Mouse (Mus musculus): ENCODE data around the gene Gadd45g.

The Gadd45g gene

DNA sequence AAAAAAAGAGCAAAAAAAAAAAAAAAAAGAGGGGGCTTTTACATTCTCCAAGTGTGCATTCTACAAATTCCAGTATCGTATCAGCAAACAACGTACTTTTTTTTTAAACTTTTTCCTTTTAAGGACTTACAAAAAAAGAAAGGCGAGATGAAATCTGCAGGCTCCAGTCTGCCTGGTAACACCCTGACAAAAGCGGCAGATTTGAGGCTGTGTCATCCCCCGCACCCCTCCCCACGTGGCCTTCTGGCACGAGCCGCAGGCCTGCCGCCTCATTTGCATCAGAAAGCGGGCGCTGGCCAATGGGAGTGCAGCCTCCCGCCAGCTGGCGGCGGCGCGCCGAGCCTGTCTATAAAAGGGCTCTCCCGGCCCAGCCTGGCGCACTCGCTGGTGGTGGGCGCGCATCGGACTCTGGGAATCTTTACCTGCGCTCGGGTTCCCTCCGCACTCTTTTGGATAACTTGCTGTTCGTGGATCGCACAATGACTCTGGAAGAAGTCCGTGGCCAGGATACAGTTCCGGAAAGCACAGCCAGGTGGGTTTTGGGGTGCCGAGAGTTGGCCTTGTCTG, at the start of gene Gadd45g:
Gene Gadd45g (plus strand): TSS at position 378 of the 567 bp plus-strand sequence.
- DNase-seq (ENCODE audit: low read depth in 1 of 2, low spot score in 2 of 2), result peak; percentile 71 to 84

DNA sequence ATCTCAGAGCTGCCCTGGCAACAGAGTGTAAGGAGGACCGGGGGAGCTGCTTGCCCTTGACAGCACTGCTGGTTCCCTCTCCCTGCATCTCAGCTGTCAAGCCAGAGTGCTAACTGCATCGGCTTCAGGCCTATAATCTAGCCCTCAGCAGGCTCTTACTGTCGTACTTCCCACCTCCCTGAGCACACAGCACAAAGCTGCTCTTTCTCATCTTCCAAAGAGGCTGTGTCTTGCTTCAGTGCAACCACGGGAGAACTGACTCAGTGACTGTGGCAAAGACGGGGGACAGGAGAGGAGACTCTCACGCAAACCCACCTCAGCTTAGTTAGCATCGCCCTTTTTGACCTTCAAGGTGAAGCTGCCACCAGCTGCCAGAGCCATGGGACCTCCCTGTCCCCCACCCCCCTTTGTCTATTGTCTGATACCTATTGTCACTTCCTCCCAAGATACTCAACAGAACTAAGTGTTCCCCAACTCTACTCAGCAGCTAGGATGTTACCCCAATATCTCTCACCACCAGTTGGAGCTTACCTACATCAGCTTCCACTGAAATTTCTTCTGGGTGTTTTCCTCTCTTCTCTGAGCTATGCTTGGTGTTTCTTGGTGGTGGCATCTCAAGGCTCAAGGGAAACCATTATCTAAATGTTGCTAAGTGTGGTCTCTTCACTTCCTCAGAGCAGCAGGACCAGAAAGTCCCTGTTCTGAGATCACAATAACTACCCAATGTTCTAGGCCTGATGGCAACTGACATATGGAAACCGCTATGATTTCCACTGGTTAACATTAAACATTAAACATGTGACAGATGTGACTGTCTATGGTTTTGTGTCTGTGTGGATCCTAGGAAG, 48.4 kb upstream of the Gadd45g start:
- no peak for DNase-seq (ENCODE audit: low read depth in 1 of 2, low spot score in 2 of 2)

DNA sequence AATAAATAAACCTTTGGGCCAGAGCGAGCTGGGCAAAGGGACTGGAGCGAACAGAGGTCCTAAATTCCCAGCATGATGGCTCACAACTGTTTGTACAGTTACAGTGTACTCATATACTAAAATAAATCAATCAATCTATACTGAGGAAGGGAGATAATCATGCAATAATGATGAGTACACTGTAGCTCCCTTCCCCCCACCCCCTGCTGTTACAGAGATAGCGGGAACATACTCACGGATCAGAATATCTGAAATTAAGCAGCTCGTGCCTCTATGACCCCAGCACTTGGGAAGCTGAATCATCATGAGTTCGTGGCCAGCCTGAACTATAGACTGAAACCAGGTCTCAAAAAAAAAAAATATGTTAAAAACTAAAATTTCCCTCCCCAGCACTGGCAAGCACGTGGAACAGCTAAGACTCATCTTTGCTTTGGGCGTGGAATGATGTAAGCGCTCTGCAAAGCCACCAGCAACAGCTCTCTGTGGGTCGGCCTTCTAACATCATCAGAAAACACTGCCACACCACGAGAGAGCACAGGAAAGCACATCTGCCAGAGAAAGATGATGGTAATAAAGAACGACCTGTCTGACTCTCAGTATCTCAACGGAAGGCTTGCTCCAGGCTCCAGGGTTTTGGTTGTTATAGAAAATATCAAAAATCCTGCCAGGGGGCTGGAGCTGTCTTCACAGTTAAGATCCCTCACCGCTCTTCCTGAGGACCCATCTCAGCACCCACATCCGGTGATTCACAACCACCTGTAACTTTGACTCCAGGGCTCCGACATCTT, 46.5 kb upstream of the Gadd45g start:
- DNase-seq (ENCODE audit: low read depth in 1 of 2, low spot score in 2 of 2), result no peak

DNA sequence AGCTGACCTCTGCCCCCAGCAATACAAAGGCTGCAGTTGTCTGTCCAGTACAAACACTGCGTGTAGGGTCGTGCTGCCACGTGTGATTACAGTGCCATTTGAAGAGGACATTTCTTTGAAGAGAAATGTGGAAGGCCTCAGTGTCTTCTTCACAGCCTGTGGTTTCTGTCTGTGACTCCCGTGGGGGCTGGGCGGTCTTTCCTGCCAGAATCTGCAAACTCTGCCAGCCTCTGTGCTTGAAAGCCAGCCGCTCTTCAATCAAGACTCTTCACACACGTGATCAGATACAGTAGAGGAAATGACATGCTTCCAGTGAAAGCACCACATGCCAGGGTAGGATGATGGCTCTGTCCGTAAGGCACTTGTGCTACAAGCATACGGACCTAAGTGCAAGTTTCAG, 45.6 kb upstream of the Gadd45g start:
- no peak for DNase-seq (ENCODE audit: low read depth in 1 of 2, low spot score in 2 of 2)

DNA sequence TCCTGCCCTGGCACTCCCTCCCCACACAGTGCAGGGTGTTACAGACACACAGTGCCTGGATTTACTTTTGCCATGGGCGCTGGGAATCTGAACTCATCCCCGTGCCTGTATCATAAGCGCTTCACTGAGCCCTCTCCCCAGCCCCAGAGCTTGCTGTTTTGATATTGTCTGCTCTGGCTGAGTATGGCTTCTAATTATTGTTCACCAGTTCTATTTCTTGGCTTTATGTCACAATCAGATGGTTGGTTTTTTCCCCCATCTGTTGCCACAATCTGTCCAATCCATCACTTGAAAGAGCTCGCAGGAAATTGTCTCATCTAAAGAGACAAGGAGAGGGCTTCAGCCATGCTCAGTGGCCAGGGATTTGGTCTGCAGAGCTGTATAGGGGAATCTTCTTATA, 40.8 kb upstream of the Gadd45g start:
- no peak for DNase-seq (ENCODE audit: low read depth in 1 of 2, low spot score in 2 of 2)

DNA sequence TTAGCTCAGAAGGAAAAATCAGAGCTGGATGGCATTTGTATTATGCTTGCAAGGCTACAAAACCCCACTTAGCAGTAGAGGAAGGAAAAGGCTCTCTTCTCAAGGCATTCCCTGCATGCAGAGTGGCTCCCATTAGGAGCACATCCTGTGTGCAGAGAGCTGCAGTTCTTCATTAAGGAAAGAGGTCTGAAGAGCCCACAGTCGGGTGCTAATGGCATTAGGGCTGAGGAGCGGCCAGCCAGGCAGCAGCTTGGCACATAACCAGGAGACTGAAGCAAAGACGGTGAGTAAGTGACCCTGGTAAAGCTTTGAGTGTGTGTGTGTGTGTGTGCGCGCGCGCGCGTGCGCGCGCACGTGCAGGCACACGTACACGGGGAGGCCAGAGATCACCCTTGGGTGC, 40.3 kb upstream of the Gadd45g start:
- DNase-seq (ENCODE audit: low read depth in 1 of 2, low spot score in 2 of 2), result no peak

GRCm38 (mm10) chr13:51808141-51808540, 38.3 kb upstream of the Gadd45g start:
- DNase-seq (ENCODE audit: low read depth in 1 of 2, low spot score in 2 of 2), result no peak

- no peak for DNase-seq (ENCODE audit: low read depth in 1 of 2, low spot score in 2 of 2)
Measured at GRCm38 (mm10) chr13:51813621-51814615, 32.6 kb upstream of the Gadd45g start.

- DNase-seq (ENCODE audit: low read depth in 1 of 2, low spot score in 2 of 2), result no peak
Measured at GRCm38 (mm10) chr13:51814646-51815045, 31.8 kb upstream of the Gadd45g start.

DNA sequence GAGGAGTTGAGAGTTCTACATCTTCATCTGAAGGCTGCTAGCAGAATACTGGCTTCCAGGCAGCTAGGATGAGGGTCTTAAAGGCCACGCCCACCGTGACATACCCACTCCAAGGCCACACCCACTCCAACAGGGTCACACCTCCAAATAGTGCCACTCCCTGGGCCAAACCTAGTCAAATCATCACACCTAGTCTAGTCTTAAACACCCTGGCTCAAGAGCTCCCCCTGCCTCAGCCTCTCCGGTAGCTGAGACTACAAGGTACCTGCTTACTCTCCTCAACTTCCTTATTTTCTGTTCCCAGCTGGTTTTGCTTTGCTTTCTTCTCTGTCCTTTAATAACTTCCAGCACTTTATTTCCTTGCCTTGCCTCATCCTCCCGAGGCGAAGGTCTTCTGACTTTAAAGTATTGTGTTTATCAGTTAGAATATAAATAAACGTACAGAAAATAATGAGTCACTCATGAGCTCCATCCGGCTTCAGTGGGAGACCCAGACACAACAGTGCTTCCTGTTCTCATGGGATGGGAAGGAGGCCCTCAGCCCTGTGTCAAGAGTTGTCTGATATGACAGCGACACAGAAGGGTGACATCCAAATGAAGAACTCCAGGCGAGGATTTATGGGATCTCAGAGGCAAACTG, 30.5 kb upstream of the Gadd45g start:
- DNase-seq (ENCODE audit: low read depth in 1 of 2, low spot score in 2 of 2), result no peak

GRCm38 (mm10) chr13:51816559-51817041, 29.9 kb upstream of the Gadd45g start:
- DNase-seq (ENCODE audit: low read depth in 1 of 2, low spot score in 2 of 2), result no peak

GRCm38 (mm10) chr13:51818170-51818943, 28.1 kb upstream of the Gadd45g start:
- DNase-seq (ENCODE audit: low read depth in 1 of 2, low spot score in 2 of 2), result no peak

GRCm38 (mm10) chr13:51818944-51819326, 27.5 kb upstream of the Gadd45g start:
- no peak for DNase-seq (ENCODE audit: low read depth in 1 of 2, low spot score in 2 of 2)

- DNase-seq (ENCODE audit: low read depth in 1 of 2, low spot score in 2 of 2), result no peak
Measured at GRCm38 (mm10) chr13:51819351-51819750, 27.1 kb upstream of the Gadd45g start.

GRCm38 (mm10) chr13:51821988-51822387, 24.5 kb upstream of the Gadd45g start:
- no peak for DNase-seq (ENCODE audit: low read depth in 1 of 2, low spot score in 2 of 2)

DNA sequence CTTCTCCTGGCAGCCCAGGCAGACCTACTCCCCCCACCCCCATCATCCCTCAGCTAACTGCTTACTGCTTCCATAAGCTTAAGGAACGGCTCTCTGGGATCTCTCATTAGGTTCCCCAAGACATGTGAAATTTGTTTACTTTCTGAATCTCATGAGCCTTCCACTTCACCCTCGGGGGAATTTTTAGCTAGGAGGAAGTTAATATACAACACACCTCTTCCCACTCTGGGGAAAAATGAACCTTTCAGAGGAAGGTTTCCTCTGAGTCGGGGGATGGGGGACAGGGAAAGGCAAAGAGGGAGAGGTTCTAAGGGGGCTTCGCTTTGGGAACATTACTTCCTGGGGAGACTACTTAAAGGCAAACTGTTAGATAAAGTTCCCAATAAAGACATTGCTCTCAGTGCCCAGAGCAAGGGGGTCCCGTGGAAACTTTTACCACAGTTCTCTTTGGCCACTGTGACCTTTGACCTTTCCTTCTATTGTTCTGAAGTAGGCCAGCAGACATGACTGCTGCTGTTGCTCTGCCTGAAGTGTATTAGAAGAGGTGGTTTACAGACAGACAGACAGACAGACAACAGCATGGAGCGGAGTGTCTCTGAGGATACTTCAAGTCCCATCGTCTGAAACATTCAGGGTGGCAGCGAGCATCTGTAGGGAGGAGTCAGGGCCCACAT, 22.5 kb upstream of the Gadd45g start:
- no peak for DNase-seq (ENCODE audit: low read depth in 1 of 2, low spot score in 2 of 2)

- no peak for DNase-seq (ENCODE audit: low read depth in 1 of 2, low spot score in 2 of 2)
Measured at GRCm38 (mm10) chr13:51830744-51831450, 15.6 kb upstream of the Gadd45g start.

DNA sequence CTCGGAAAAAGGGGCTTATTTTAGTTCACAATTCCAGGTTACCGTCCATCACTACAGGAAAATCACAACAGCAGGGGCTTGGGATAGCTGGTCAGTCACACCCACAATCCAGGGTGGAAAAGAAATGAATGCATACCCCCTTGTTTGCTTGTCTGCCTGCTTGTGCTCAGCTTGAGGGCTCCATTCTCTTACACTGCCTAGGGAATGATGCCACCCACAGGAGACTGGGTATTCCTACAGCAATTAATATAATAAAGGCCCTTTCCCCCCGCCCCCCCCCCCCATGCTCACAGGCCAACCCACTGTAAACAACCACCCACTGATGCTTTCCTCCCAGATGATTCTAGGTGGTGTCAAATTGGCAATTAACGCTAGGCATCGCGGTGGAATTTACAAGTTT, 14.0 kb upstream of the Gadd45g start:
- no peak for DNase-seq (ENCODE audit: low read depth in 1 of 2, low spot score in 2 of 2)
